Mouse (Mus musculus): ENCODE results near the gene Chic1.

GRCm38 (mm10) chrX:103405021-103405420 lies 48.7 kb downstream of the Chic1 start:
- TF ChIP-seq EP300 (IDR thresholded peaks at IDR 0.05; ENCODE audit: low read depth): no peak
- no peak for TF ChIP-seq CTCF (IDR thresholded peaks at IDR 0.05; ENCODE audit: low read depth)
